Mouse (Mus musculus) lung, postnatal 0 days (tissue): Measurements from ENCODE around the gene Ptpn11. TPM values are rescaled to one million over a fixed set of nuclear protein-coding genes. Genes with fewer than 3 reads are reported as not detected.

Source experiments
- ATAC-seq: fragments of 200-750 bp; cut with Nextera tagmentation; 2 replicates; pipeline ENCODE4 v1.8.0; 2017; ENCODE audit warnings: moderate library complexity
- DNase-seq: peaks from one replicate; pipeline ENCODE4 v3.0.0-alpha.2; 2016; ENCODE audit warnings: low spot score
- H3K27ac ChIP-seq: fragments of 300-500 bp; sonication (generic); 2 replicates; pipeline ENCODE4 v1.5.1; 2014; ENCODE audit warnings: antibody characterized with exemption, mild to moderate bottlenecking, low read length, mixed read lengths
- H3K27me3 ChIP-seq: fragments of 300-500 bp; sonication (generic); replicated peaks from 2 replicates; pipeline ENCODE4 v1.6.1; 2014; ENCODE audit warnings: low read length, mixed read lengths; ENCODE audit not compliant: insufficient read depth
- H3K36me3 ChIP-seq: fragments of 300-500 bp; sonication (generic); 2 replicates; pipeline ENCODE4 v1.6.1; 2014; ENCODE audit warnings: low read length, mixed read lengths; ENCODE audit not compliant: insufficient read depth
- H3K4me1 ChIP-seq: fragments of 300-500 bp; sonication (generic); 2 replicates; pipeline ENCODE4 v1.6.1; 2014; ENCODE audit warnings: antibody characterized with exemption, low read depth, low read length, mixed read lengths; ENCODE audit not compliant: insufficient read depth
- H3K4me2 ChIP-seq: fragments of 300-500 bp; sonication (generic); replicated peaks from 2 replicates; pipeline ENCODE4 v1.6.1; 2014; ENCODE audit warnings: low read depth, mild to moderate bottlenecking, low read length, moderate library complexity, mixed read lengths
- H3K4me3 ChIP-seq: fragments of 300-500 bp; sonication (generic); 2 replicates; pipeline ENCODE4 v1.5.1; 2014; ENCODE audit warnings: low read depth, low read length
- H3K9ac ChIP-seq: fragments of 300-500 bp; sonication (generic); replicated peaks from 2 replicates; pipeline ENCODE4 v1.6.1; 2014; ENCODE audit warnings: low read depth, mild to moderate bottlenecking
- H3K9me3 ChIP-seq: fragments of 300-500 bp; sonication (generic); 2 replicates; pipeline ENCODE4 v1.6.1; 2016; ENCODE audit warnings: low read length, mixed read lengths
- CTCF ChIP-seq: IDR thresholded peaks from 2 replicates; pipeline ENCODE4 v1.5.1; 2016; ENCODE audit warnings: antibody characterized with exemption, mild to moderate bottlenecking
- EP300 ChIP-seq: IDR thresholded peaks from 2 replicates; pipeline ENCODE4 v1.6.1; 2016; ENCODE audit warnings: antibody characterized with exemption, mild to moderate bottlenecking, control low read depth
- WGBS: fragments of 180-500 bp; shearing (Covaris S2); extraction: QIAGEN DNeasy Blood & Tissue Kit; methylation state at CpG from one replicate; pipeline ENCODE4 v1.1.7; 2014; 5-methylcytosine and 5-hydroxymethylcytosine counted together
- polyA plus RNA-seq: library from polyadenylated mRNA; unstranded; fragments of >200 nt; fragmentation: Nextera tagmentation; extraction: Ambion mirVana; gene quantifications from 2 replicates; pipeline ENCODE4 v1.2.1, GENCODE M21; 2015

Ptpn11 gene
- polyA plus RNA-seq, 1 experiment from 2014 or later = 19.7 TPM

- Histone ChIP-seq H3K9ac (no peak overlapping the region), H3K27me3 (no peaks in the 10 kb centered on the region), H3K27ac (no peak overlapping the region), H3K36me3 (peaks cover 17% of the 10 kb centered on the region), H3K4me3 (no peak overlapping the region), H3K4me2 (no peak overlapping the region), H3K9me3 (no peaks in the 10 kb centered on the region), H3K4me1 (no peaks in the 10 kb centered on the region)
- TF ChIP-seq EP300 (no peak), CTCF (no peak)
- no peak for DNase-seq
- WGBS = 94% methylated on average over 5 of the region's 5 CpGs
- ATAC-seq = no peak
Observed at GRCm38 (mm10) chr5:121129254-121129653, 61.9 kb downstream of the Ptpn11 start.

GRCm38 (mm10) chr5:121126051-121126450 is 65.1 kb downstream of the Ptpn11 start:
- Histone ChIP-seq H3K36me3 (no peaks in the 10 kb centered on the region), H3K9me3 (no peaks in the 10 kb centered on the region), H3K4me1 (no peaks in the 10 kb centered on the region), H3K4me3 (no peak overlapping the region), H3K27ac (no peak overlapping the region), H3K9ac (no peak overlapping the region), H3K27me3 (no peaks in the 10 kb centered on the region), H3K4me2 (no peak overlapping the region)
- 75% methylated on average over 2 of the region's 2 CpGs for WGBS
- ATAC-seq (no peak), DNase-seq (no peak)
- TF ChIP-seq CTCF = peak; percentile 51
- TF ChIP-seq EP300 = no peak

GRCm38 (mm10) chr5:121125563-121125962 is 65.6 kb downstream of the Ptpn11 start:
- no peaks in the 10 kb centered on the region for H3K27me3 ChIP-seq
- H3K4me2 ChIP-seq = no peak overlapping the region
- H3K36me3 ChIP-seq = no peaks in the 10 kb centered on the region
- H3K27ac ChIP-seq = no peak overlapping the region
- H3K4me3 ChIP-seq = no peak overlapping the region
- no peaks in the 10 kb centered on the region for H3K9me3 ChIP-seq
- no peaks in the 10 kb centered on the region for H3K4me1 ChIP-seq
- H3K9ac ChIP-seq = no peak overlapping the region
- no peak for TF ChIP-seq EP300
- no peak for TF ChIP-seq CTCF
- ATAC-seq = no peak
- no peak for DNase-seq
- WGBS = 90% methylated on average over 14 of the region's 14 CpGs

GRCm38 (mm10) chr5:121124208-121125185 is 66.7 kb downstream of the Ptpn11 start:
- Histone ChIP-seq H3K27me3 (no peaks in the 10 kb centered on the region), H3K27ac (no peak overlapping the region), H3K36me3 (no peaks in the 10 kb centered on the region), H3K4me3 (no peak overlapping the region), H3K9ac (no peak overlapping the region), H3K4me1 (no peaks in the 10 kb centered on the region), H3K4me2 (no peak overlapping the region), H3K9me3 (no peaks in the 10 kb centered on the region)
- WGBS = 71% methylated on average over 5 of the region's 5 CpGs
- DNase-seq = no peak
- TF ChIP-seq CTCF (no peak), EP300 (no peak)
- no peak for ATAC-seq

GRCm38 (mm10) chr5:121123399-121123798 is 67.8 kb downstream of the Ptpn11 start:
- WGBS = 70% methylated on average over 5 of the region's 5 CpGs
- no peak for DNase-seq
- no peak overlapping the region for H3K9ac ChIP-seq
- H3K9me3 ChIP-seq = no peaks in the 10 kb centered on the region
- ATAC-seq = no peak
- no peaks in the 10 kb centered on the region for H3K27me3 ChIP-seq
- TF ChIP-seq CTCF (no peak), EP300 (no peak)
- H3K36me3 ChIP-seq = no peaks in the 10 kb centered on the region
- H3K4me2 ChIP-seq = no peak overlapping the region
- no peak overlapping the region for H3K27ac ChIP-seq
- no peak overlapping the region for H3K4me3 ChIP-seq
- no peaks in the 10 kb centered on the region for H3K4me1 ChIP-seq

GRCm38 (mm10) chr5:121122577-121122976 is 68.6 kb downstream of the Ptpn11 start:
- no peak for ATAC-seq

More at GRCm38 (mm10) chr5:121122577-121122976, 68.6 kb downstream of the Ptpn11 start:
- no peak for TF ChIP-seq EP300
- no peak for TF ChIP-seq CTCF
- Histone ChIP-seq H3K4me3 (no peak overlapping the region), H3K27me3 (no peaks in the 10 kb centered on the region), H3K36me3 (no peaks in the 10 kb centered on the region), H3K4me1 (no peaks in the 10 kb centered on the region), H3K27ac (no peak overlapping the region), H3K4me2 (no peak overlapping the region), H3K9me3 (no peaks in the 10 kb centered on the region), H3K9ac (no peak overlapping the region)
- no peak for DNase-seq
- WGBS = 78% methylated on average over 3 of the region's 3 CpGs
